Mouse (Mus musculus) limb, embryonic 10.5 days (tissue): Measurements from ENCODE around the gene E130308A19Rik. TPM values are rescaled to one million over a fixed set of nuclear protein-coding genes. Genes with fewer than 3 reads are reported as not detected.

ENCODE experiments used
- DNase-seq: peaks from one replicate; pipeline ENCODE4 v3.0.0-alpha.2; 2017; ENCODE audit warnings: low spot score
- H3K27ac ChIP-seq: fragments of 300-500 bp; sonication (generic); 2 replicates; pipeline ENCODE4 v1.5.1; 2016; ENCODE audit warnings: mild to moderate bottlenecking
- H3K27me3 ChIP-seq: fragments of 300-500 bp; sonication (generic); 2 replicates; pipeline ENCODE4 v1.6.1; 2016; ENCODE audit warnings: low read depth, mild to moderate bottlenecking; ENCODE audit not compliant: poor library complexity, severe bottlenecking
- H3K36me3 ChIP-seq: fragments of 300-500 bp; sonication (generic); 2 replicates; pipeline ENCODE4 v1.6.1; 2016; ENCODE audit warnings: mild to moderate bottlenecking, moderate library complexity
- H3K4me1 ChIP-seq: fragments of 300-500 bp; sonication (generic); 2 replicates; pipeline ENCODE4 v1.6.1; 2016
- H3K4me3 ChIP-seq: fragments of 300-500 bp; sonication (generic); 2 replicates; pipeline ENCODE4 v1.5.1; 2016; ENCODE audit warnings: mild to moderate bottlenecking, moderate library complexity
- H3K9me3 ChIP-seq: fragments of 300-500 bp; sonication (generic); replicated peaks from 2 replicates; pipeline ENCODE4 v1.6.1; 2016; ENCODE audit warnings: mild to moderate bottlenecking
- WGBS: fragments of 180-500 bp; shearing (Covaris S2); methylation state at CpG from one replicate; pipeline ENCODE4 v1.1.7; 2016; 5-methylcytosine and 5-hydroxymethylcytosine counted together
- polyA plus RNA-seq: library from polyadenylated mRNA; unstranded; fragments of >200 nt; fragmentation: Nextera tagmentation; extraction: Ambion mirVana; gene quantifications from 2 replicates; pipeline ENCODE4 v1.2.1, GENCODE M21; 2016

E130308A19Rik gene
- polyA plus RNA-seq, 1 experiment from 2014 or later = 42.6 TPM

DNA sequence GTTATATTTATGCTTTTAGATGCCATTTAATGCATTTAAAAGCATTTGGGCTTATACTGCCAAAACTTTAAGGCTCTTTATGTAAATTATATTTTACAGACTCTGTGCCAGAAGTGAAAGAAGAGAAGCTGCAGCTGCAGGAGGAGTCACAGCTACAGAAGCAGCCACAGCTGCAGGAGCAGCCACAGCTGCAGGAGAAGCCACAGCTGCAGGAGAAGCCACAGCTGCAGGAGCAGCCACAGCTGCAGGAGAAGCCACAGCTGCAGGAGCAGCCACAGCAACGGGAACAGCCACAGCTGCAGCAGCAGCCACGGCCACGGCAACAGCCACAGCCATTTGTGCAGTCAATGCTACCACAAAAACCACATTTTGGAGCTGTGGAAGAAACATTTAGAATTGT, 15.6 kb upstream of the E130308A19Rik start:
- Histone ChIP-seq H3K36me3 (0 out of 2 replicates have a peak, but pooled peaks cover 2% of the 10 kb centered on the region), H3K4me3 (no peak overlapping the region), H3K9me3 (no peaks in the 10 kb centered on the region), H3K27ac (no peak overlapping the region), H3K4me1 (no peaks in the 10 kb centered on the region), H3K27me3 (no peaks in the 10 kb centered on the region)
- 86% methylated on average over 3 of the region's 3 CpGs for WGBS
- no peak for DNase-seq

DNA sequence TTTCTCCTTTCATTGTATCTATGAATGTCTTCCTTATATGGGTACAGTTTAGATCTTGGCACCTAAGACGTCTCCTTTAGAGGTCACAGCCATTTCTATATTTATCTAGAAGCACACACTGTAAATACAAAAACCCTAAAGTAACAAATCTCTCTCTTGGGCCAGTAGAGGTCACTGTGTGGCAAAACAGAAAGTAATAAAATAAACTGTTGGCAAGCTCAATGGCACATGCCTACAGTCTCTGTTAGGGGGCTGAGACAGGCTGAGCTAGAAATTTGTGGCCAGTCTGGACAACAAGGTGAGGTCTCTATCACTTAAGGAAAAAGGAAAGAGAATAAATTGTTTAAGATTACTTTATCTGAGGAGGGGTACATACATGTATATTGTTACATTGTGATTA, 11.0 kb upstream of the E130308A19Rik start:
- H3K27ac ChIP-seq = no peak overlapping the region
- no peaks in the 10 kb centered on the region for H3K9me3 ChIP-seq
- 0 out of 2 replicates have a peak, but pooled peaks cover 2% of the 10 kb centered on the region for H3K36me3 ChIP-seq
- no peaks in the 10 kb centered on the region for H3K4me1 ChIP-seq
- DNase-seq = no peak
- 42% methylated on average over 1 of the region's 1 CpGs for WGBS
- H3K27me3 ChIP-seq = no peaks in the 10 kb centered on the region
- H3K4me3 ChIP-seq = no peak overlapping the region

- WGBS = 93% methylated on average over 5 of the region's 5 CpGs
- no peaks in the 10 kb centered on the region for H3K27me3 ChIP-seq
- no peaks in the 10 kb centered on the region for H3K4me1 ChIP-seq
- no peak overlapping the region for H3K4me3 ChIP-seq
- no peak overlapping the region for H3K27ac ChIP-seq
- H3K36me3 ChIP-seq = no peaks in the 10 kb centered on the region
- no peak for DNase-seq
- H3K9me3 ChIP-seq = no peaks in the 10 kb centered on the region
Observed at GRCm38 (mm10) chr4:59619611-59620245, 6.3 kb upstream of the E130308A19Rik start.

DNA sequence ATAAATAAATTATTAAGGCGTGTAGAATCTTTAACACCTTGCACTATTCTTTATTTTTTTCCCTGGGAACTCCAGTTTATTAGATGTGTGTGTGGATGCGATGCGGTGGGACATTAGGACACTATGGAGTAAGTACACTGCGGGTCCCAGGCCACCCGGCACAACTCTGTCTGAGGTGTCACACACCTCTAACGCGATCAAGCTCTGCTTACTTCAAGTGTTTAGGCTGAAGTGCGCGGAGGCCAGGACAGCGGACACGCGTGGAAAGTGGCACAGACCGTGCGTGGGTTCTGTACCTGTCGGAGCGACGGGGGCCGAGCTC, 374 bp upstream of the E130308A19Rik start:
- peaks cover 33% of the 10 kb centered on the region for H3K4me1 ChIP-seq
- H3K4me3 ChIP-seq = peak overlapping the region; percentile 92
- no peaks in the 10 kb centered on the region for H3K9me3 ChIP-seq
- no peak for DNase-seq
- H3K36me3 ChIP-seq = no peaks in the 10 kb centered on the region
- 2% methylated on average over 18 of the region's 18 CpGs for WGBS
- H3K27ac ChIP-seq = peak overlapping the region; percentile 96
- H3K27me3 ChIP-seq = no peaks in the 10 kb centered on the region

DNA sequence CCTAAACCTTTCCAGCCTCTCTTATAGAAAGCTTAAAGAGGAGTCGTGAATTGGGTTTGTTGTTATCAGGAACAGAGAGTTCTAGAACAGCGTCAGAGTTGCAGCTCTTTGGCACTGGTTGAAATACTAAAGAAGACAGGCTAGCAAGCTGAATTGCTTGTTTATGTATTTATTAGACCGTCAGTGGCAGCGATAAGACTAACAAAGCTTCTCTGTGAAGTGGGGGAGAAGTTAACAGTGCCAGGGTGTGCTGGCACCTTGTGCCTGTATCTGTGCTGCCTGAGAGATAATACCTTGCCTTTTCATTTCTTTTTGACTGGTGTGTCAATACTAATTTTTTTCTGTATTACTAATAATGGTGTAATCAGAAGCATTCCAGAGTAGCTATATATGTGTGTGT, 2.2 kb downstream of the E130308A19Rik start:
- WGBS = 65% methylated on average over 4 of the region's 4 CpGs
- H3K4me1 ChIP-seq = peaks cover 35% of the 10 kb centered on the region
- H3K27ac ChIP-seq = no peak overlapping the region
- no peaks in the 10 kb centered on the region for H3K9me3 ChIP-seq
- no peak for DNase-seq
- no peaks in the 10 kb centered on the region for H3K36me3 ChIP-seq
- no peak overlapping the region for H3K4me3 ChIP-seq
- no peaks in the 10 kb centered on the region for H3K27me3 ChIP-seq

DNA sequence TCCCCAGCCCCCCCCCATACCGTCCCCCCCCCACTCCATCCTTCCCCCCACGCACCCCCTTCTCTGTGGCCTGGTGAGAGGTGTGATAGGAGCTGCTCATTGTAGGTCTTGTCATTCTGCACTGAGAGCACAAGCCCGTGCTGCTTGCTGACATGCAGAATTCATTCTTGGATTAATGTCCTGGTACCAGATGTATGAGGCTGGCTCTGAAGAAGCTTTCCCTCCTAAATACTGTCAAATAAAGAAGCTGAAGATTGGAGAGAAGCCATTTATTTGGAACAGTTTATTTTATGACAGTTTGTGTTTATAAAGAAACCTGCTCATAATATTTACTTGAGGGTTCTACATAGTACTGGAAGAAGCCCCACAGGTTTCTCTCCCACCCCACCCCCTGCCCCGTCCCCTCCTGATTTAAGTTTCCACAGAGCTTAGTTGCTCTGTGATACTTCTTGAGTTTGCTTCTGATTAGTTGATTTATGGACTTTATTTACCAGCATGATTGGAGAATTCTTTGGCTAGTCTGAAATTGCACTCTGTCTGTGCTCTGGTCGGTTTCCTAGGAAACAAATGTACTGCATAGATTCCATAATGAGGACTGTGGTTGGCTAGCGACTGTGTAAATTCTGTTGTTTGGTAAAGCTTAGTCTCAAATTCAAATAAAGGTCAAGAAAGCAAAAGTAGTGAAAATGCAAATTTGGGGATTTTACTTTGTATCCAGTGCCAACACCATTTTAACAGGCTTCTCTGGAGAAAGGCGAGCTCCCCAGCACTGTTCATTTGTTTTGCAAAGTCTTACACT, 3.3 kb downstream of the E130308A19Rik start:
- Histone ChIP-seq H3K27ac (no peak overlapping the region), H3K27me3 (no peaks in the 10 kb centered on the region), H3K4me3 (no peak overlapping the region), H3K36me3 (no peaks in the 10 kb centered on the region), H3K9me3 (no peaks in the 10 kb centered on the region), H3K4me1 (peaks cover 35% of the 10 kb centered on the region)
- DNase-seq = no peak
- WGBS = 38% methylated on average over 7 of the region's 7 CpGs

GRCm38 (mm10) chr4:59630122-59630521, 4.1 kb downstream of the E130308A19Rik start:
- Histone ChIP-seq H3K4me3 (no peak overlapping the region), H3K27me3 (no peaks in the 10 kb centered on the region), H3K36me3 (no peaks in the 10 kb centered on the region), H3K27ac (no peak overlapping the region), H3K4me1 (peaks cover 35% of the 10 kb centered on the region), H3K9me3 (no peaks in the 10 kb centered on the region)
- DNase-seq = no peak
- WGBS = 73% methylated on average over 9 of the region's 9 CpGs

- no peaks in the 10 kb centered on the region for H3K9me3 ChIP-seq
- DNase-seq = no peak
Observed at GRCm38 (mm10) chr4:59634532-59634931, 8.5 kb downstream of the E130308A19Rik start.

DNA sequence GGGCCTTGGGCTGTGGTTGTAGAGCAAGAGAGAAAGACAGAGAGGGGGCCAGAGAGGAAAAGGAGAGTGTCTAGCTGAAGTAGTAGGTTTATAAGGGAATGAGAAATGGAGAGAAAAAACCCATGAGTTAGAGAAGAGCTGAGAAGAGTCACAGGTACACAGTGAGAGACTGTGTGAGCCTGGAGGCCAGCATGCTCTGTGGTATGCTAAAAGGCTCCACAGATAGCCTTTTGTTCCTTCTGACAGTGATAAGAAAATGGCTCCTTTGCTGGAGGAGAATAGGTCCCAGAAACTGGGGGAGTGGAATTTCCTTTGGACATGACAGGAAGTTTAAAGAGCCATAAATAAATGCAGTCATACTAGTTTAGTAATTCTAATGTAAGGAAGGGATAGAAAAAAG, 13.2 kb downstream of the E130308A19Rik start:
- Histone ChIP-seq H3K27me3 (no peaks in the 10 kb centered on the region), H3K9me3 (no peaks in the 10 kb centered on the region), H3K4me1 (peaks cover 22% of the 10 kb centered on the region), H3K27ac (no peak overlapping the region), H3K36me3 (no peaks in the 10 kb centered on the region), H3K4me3 (no peak overlapping the region)
- no peak for DNase-seq

More at GRCm38 (mm10) chr4:59634532-59634931, 8.5 kb downstream of the E130308A19Rik start:
- WGBS = 84% methylated on average over 1 of the region's 1 CpGs
- no peak overlapping the region for H3K4me3 ChIP-seq
- H3K27me3 ChIP-seq = no peaks in the 10 kb centered on the region
- H3K36me3 ChIP-seq = no peaks in the 10 kb centered on the region
- H3K27ac ChIP-seq = no peak overlapping the region
- peaks cover 20% of the 10 kb centered on the region for H3K4me1 ChIP-seq

DNA sequence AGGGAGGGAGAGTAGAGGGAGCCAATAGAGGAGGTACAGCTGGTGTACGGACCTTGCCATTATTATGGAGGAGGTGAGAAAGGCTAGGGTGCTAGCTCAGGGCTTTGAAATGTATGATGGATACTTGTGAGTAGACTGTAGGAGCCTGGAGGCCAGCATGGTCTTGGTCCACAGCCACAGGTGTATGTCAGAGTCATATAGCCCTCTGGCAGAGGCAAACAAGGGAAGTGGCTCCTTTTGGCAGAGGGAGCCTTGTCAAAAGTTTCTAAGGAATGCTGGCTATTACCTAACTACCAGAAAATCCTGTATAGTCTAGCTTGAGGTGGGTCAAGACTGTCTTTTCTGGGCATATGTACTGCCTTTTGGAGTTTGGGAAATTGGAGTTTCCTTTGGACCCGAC, 14.7 kb downstream of the E130308A19Rik start:
- DNase-seq = no peak
- Histone ChIP-seq H3K4me3 (no peak overlapping the region), H3K27me3 (no peaks in the 10 kb centered on the region), H3K27ac (no peak overlapping the region), H3K36me3 (no peaks in the 10 kb centered on the region), H3K4me1 (peaks cover 17% of the 10 kb centered on the region), H3K9me3 (no peaks in the 10 kb centered on the region)
- 80% methylated on average over 2 of the region's 2 CpGs for WGBS

GRCm38 (mm10) chr4:59642039-59642438, 16.0 kb downstream of the E130308A19Rik start:
- no peaks in the 10 kb centered on the region for H3K36me3 ChIP-seq
- no peak overlapping the region for H3K27ac ChIP-seq
- DNase-seq = no peak
- H3K4me1 ChIP-seq = peaks cover 15% of the 10 kb centered on the region
- no peak overlapping the region for H3K4me3 ChIP-seq
- no peaks in the 10 kb centered on the region for H3K27me3 ChIP-seq
- no peaks in the 10 kb centered on the region for H3K9me3 ChIP-seq
- WGBS = 92% methylated on average over 3 of the region's 3 CpGs

DNA sequence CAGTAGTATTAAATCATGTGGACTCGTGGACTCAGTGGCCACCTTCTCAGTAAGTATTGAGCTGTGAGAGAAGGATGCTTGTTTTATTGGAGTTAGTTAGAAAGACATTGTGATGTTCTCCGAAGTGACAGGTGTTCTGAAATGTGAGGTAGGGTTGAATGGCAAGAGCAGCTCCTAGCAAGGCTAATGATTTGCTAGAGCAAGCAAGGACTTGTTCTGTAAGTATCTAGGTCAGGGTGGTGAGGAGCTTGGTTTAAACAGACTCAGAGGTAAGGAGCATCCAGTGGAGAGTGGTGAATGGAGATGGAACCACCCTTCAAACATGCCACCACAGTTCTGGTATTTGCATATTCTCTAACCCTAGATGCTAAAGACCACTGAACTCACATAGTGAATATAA, 16.6 kb downstream of the E130308A19Rik start:
- H3K4me3 ChIP-seq = no peak overlapping the region
- DNase-seq = no peak
- 89% methylated on average over 2 of the region's 2 CpGs for WGBS
- no peaks in the 10 kb centered on the region for H3K27me3 ChIP-seq
- H3K4me1 ChIP-seq = peaks cover 15% of the 10 kb centered on the region
- H3K36me3 ChIP-seq = no peaks in the 10 kb centered on the region
- H3K9me3 ChIP-seq = no peaks in the 10 kb centered on the region
- no peak overlapping the region for H3K27ac ChIP-seq

- DNase-seq = no peak
- no peaks in the 10 kb centered on the region for H3K9me3 ChIP-seq
- WGBS = 92% methylated on average over 3 of the region's 3 CpGs
Observed at GRCm38 (mm10) chr4:59644431-59644830, 18.4 kb downstream of the E130308A19Rik start.

More at GRCm38 (mm10) chr4:59644431-59644830, 18.4 kb downstream of the E130308A19Rik start:
- Histone ChIP-seq H3K4me3 (no peak overlapping the region), H3K27ac (no peak overlapping the region), H3K36me3 (no peaks in the 10 kb centered on the region), H3K4me1 (peaks cover 11% of the 10 kb centered on the region), H3K27me3 (no peaks in the 10 kb centered on the region)
